Mouse (Mus musculus): Measurements from ENCODE around the gene Megf11. TPM values are rescaled to one million over a fixed set of nuclear protein-coding genes. Genes with fewer than 3 reads are reported as not detected.

Megf11 gene
- total and polyA plus RNA-seq, 3 experiments, result 0.33 to 2.0 (median 1.6) TPM

DNA sequence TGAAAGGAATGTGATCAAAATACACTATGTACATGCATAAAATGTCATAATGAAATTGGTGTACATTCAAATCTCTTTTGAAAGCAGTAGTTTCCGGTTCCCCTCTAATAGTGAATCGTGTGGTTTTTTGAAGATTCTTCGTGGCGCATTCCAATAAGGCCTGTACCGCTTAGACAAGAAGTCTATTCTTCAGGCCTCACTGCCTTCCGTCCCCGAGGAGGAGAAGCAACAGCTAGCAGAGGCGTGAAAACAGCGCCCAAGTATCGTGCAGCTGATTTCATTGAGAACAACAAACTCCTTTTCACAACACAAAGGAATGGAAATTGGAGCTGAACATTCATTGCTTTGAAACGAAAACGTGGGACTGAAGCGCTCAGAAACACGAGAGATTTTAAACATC lies 372.6 kb downstream of the Megf11 start:
- Histone ChIP-seq H3K27me3 (ENCODE audit: control insufficient read depth, insufficient read depth, low read length) (no peaks in the 10 kb centered on the region), H3K79me2 (replicated peaks; ENCODE audit: control insufficient read depth, insufficient read depth, low read length) (no peaks in the 10 kb centered on the region), H3K36me3 (ENCODE audit: control insufficient read depth, insufficient read depth, low read length) (no peaks in the 10 kb centered on the region), H3K4me3 (no peak overlapping the region), H3K27ac (no peak overlapping the region), H3K9ac (ENCODE audit: low read depth, low read length) (no peak overlapping the region), H3K4me1 (ENCODE audit: control insufficient read depth, insufficient read depth, low read length) (no peaks in the 10 kb centered on the region)
- intact Hi-C loops (cut with DNase I), result no loop called here
- 84% methylated on average over 14 of the region's 14 CpGs for WGBS
- no peak for DNase-seq
- TF ChIP-seq EP300 (IDR thresholded peaks at IDR 0.05; ENCODE audit: insufficient read depth, low read depth, low read length) (no peak), POLR2A (IDR thresholded peaks at IDR 0.05; ENCODE audit: insufficient read depth, low read depth, low read length) (no peak), CTCF (IDR thresholded peaks at IDR 0.05) (no peak)

Small RNA genes lying within 50 kb of the gene (microRNA-seq; reads per million reads assigned to microRNA genes)
- gene Gm47308, result 0 reads per million in 2 experiments

Other genes with a start within 250 kb of the Megf11 start
- gene Zwilch, start 212.5 kb upstream of the Megf11 start, total RNA-seq (2021), result under 1 TPM; 0.50 to 0.96 TPM
- 0.18 and 0.23 TPM in 2 replicates for gene Zwilch, start 212.5 kb upstream of the Megf11 start, polyA plus RNA-seq (2012; rRNA removed)
- gene Rpl4, start 212.3 kb upstream of the Megf11 start, total RNA-seq (2021), result 100 to 1,000 TPM; 436 to 501 TPM
- 261 and 333 TPM in 2 replicates for gene Rpl4, start 212.3 kb upstream of the Megf11 start, polyA plus RNA-seq (2012; rRNA removed)
- 10 to 100 TPM; 22.8 to 23.2 TPM for gene Snapc5, start 206.4 kb upstream of the Megf11 start, total RNA-seq (2021)
- 12.1 and 15.8 TPM in 2 replicates for gene Snapc5, start 206.4 kb upstream of the Megf11 start, polyA plus RNA-seq (2012; rRNA removed)
- 1 to 10 TPM; 2.3 to 2.4 TPM for gene Uchl4, start 150.4 kb upstream of the Megf11 start, total RNA-seq (2021)
- 0.21 and 0.44 TPM in 2 replicates for gene Uchl4, start 150.4 kb upstream of the Megf11 start, polyA plus RNA-seq (2012; rRNA removed)
- 10 to 100 TPM; 47.2 to 47.5 TPM for gene Map2k1, start 132.0 kb upstream of the Megf11 start, total RNA-seq (2021)
- 30.0 and 43.3 TPM in 2 replicates for gene Map2k1, start 132.0 kb upstream of the Megf11 start, polyA plus RNA-seq (2012; rRNA removed)
- gene Tipin, start 104.0 kb upstream of the Megf11 start, total RNA-seq (2021), result 1 to 10 TPM; 9.2 to 9.3 TPM
- gene Tipin, start 104.0 kb upstream of the Megf11 start, polyA plus RNA-seq (2012; rRNA removed), result 3.8 and 7.2 TPM in 2 replicates
- gene Dis3l, start 44.3 kb upstream of the Megf11 start, total RNA-seq (2021), result 10 to 100 TPM; 24.5 to 24.6 TPM
- 10.6 and 18.6 TPM in 2 replicates for gene Dis3l, start 44.3 kb upstream of the Megf11 start, polyA plus RNA-seq (2012; rRNA removed)